Mouse (Mus musculus) thymus, adult 2 months (tissue): ENCODE data around the gene Nuak2.

Experiments
- CTCF ChIP-seq: fragments of 200-500 bp; IDR thresholded peaks from 2 replicates; pipeline ENCODE4 v1.5.1; 2012; ENCODE audit warnings: mild to moderate bottlenecking, control low read depth, low read length, moderate library complexity, borderline replicate concordance; ENCODE audit not compliant: control insufficient read depth, poor library complexity, insufficient read depth; ENCODE audit errors: extremely low read depth
- POLR2A ChIP-seq: fragments of 200-500 bp; IDR thresholded peaks from 2 replicates; pipeline ENCODE4 v1.6.1; 2012; ENCODE audit warnings: mild to moderate bottlenecking, low read length, control low read depth, moderate library complexity; ENCODE audit not compliant: control insufficient read depth, poor library complexity, insufficient read depth; ENCODE audit errors: extremely low read depth

GRCm38 (mm10) chr1:132306808-132307207 is 9.1 kb upstream of the Nuak2 start:
- TF ChIP-seq CTCF, result no peak
- TF ChIP-seq POLR2A, result no peak
